Mouse (Mus musculus): ENCODE measurements around the gene Plagl1.

Gene Plagl1

GRCm38 (mm10) chr10:13135751-13136150 lies 75.4 kb downstream of the Plagl1 start:
- DNase-seq = no peak

DNA sequence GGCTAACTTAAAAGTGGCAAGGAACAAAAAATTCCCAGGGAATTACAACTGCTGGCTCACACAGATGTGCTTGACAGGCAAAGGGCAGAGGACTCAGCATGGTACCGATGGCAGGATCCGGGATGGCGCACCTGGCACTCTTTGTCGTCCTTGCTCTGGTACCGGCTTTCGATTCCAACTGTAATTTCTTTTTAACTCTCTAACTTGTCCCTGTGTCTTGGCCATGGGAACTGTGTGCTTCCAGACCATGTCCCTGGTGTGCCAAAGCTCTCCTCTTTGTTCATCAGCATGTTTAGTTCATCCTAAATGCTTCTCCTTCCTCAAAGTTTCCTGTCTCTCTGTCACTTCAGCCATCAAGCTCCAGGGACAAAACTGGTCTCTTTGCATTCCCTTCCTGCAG lies 77.6 kb downstream of the Plagl1 start:
- no peak for DNase-seq

- DNase-seq = no peak
These were observed 80.1 kb downstream of the Plagl1 start for GRCm38 (mm10) chr10:13140434-13140833.

GRCm38 (mm10) chr10:13150435-13150834 lies 90.1 kb downstream of the Plagl1 start:
- DNase-seq = no peak

- DNase-seq = peak in 1 of 2 experiments; percentile 5
These were observed 91.0 kb downstream of the Plagl1 start for GRCm38 (mm10) chr10:13151353-13151752.

DNA sequence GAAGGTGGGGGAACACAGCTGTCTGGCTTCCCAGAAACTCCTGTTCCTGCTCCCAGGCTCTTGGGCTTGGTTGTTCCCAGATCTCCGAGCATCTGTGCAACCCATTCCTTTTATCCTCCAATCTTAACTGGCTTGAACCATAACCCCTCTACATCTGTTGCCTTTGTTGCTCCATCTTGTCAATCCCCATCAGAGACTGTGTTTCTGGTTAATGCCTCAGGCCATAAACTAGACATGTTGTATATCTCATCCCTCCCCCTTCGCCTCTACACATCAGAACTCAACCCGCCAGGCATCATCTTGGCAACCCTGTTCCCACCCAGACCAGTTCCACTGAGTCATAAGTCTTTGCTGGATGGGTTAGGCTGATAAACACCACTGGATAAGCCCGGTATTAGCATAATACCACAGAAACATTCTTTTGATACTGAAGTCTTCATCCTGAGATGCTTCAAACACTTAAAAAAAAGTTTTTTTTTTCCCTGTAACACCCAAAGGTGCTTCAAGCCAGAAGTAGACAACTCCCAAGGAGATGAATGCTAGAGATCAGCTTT lies 92.6 kb downstream of the Plagl1 start:
- no peak for DNase-seq

- no peak for DNase-seq
These were observed 95.1 kb downstream of the Plagl1 start for GRCm38 (mm10) chr10:13155377-13155776.

DNA sequence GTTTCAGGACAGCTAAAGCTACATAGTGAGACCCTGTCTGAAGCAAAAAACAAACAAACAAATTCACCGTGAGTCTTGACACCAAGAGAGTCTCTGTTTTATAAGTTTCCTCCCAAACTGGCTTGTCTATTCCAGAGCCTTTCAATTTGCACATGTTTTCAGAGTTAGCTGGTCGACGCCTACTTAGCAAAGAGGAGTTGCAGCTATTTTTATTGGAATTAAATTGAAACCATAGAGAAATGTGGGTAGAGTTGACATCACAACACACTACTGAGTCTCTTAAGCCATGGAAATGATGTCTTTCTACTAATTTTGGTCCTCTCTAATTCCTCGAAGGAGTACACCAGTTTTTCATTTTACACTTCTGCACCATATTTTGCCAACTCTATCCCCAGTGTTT lies 100.6 kb downstream of the Plagl1 start:
- no peak for DNase-seq

GRCm38 (mm10) chr10:13162031-13162430 lies 101.7 kb downstream of the Plagl1 start:
- no peak for DNase-seq

DNA sequence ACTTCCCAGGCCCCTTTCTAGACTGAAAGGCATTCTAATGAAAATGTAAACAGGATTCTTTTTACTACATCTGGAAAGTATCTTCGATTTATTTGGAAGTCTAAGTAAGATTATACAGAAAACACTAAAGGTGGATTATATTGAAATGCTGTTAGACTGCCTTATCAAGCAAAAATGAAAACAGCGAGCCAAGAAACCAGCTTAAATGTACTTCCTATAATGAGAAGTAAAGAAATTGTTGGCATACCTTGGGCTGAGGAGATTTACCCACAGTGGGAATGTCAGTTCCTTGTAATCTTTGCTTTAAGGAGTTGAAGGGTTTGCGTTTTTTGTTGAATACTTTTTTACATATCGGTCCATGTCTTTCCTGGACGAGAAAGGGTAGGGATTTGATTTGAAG lies 108.2 kb downstream of the Plagl1 start:
- DNase-seq = no peak

- no peak for DNase-seq
These were observed 110.6 kb downstream of the Plagl1 start for GRCm38 (mm10) chr10:13170739-13171448.

DNA sequence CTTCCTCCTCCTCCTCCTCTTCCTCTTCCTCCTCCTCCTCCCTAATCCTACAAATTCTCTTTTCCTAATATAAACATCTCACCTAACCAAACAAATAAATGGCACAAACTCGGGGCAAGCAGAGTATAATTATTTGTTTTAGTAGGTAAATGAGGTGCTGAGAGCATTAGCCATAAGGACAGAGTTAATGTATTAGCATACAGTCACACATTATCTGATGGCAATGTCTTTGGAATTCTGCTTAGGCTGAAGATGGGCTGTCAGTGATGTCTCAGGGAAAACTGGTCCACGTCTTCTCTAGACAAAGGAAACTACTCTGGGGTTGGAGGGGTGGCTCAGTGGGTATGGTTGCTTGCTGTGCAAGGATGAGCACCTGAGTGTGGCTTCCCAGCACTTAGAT lies 111.2 kb downstream of the Plagl1 start:
- no peak for DNase-seq

DNA sequence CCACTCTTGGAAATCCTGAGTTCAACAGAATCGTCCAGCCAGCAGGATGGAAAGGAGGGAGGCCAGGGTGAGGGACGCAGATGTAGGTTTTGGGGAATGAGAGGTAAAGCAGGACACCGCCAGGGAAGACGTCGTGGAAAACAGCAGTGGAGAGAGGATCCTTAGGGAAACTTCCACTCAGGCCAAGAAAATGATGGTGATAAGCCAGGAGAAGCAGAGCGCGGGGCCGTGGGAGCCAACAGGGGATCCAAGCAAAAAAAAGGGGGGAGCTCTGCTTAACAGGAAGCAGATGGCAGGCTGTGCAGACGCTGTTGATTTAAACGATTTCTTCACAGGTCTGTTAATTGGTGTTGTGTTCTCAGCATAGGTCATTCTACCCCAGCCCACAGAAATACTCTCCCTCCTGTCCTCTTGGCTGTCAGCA lies 112.5 kb downstream of the Plagl1 start:
- no peak for DNase-seq

DNA sequence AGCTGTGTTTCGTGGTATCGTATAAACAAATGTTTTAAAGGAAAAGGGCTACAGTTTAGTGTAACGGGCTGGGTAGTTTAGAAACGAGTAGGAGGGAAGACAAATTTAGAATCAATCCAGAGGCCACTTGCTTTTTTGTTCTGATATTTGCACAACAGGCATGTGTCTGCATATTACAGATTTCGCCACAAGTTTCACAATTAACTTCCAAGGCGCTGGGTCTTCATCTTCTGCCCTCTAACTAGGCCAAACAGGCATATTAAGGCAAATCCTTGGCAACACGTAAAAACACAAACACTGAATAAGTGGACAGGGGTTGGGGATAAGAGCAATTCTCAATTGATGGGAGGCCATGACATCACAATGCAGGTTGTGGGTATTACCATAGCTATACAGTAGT lies 115.6 kb downstream of the Plagl1 start:
- DNase-seq = no peak

DNA sequence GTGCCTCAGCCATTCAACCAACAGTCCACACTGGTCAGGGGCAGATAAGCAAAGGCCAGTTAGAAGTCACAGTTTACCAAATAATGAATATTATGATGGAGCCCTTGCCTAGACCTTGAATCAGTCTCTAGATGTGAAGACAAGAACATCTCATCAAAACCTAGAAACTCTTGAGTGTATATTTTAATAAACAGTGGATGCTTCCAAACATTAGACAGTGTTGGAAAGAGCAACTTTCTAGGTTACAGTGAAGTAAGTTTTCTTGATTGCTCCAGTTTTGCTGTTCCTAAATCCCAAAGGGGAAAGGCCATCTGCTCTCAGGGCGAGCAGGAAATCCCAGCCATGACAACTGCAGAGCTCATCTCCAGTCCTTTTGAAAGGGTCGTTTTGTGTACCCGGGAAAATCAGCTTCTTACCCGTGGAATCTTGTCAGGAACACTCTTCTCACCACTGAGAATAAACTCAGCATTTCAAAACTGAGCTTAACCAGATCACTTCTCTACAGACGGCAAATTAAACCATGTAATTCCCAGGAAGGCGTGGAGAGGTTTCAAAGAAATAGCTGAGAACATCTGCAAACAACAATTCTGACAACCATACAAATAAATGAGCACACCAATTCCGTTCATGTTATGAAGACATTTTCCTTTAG lies 117.8 kb downstream of the Plagl1 start, which contains the start of gene Zc2hc1b:
Zc2hc1b (minus strand) TSS at position 51 of the 652 bp plus-strand sequence.
- DNase-seq = no peak

GRCm38 (mm10) chr10:13180211-13180610 lies 119.9 kb downstream of the Plagl1 start:
- no peak for DNase-seq

Data from kidney, postnatal 36 days (tissue).